Mouse (Mus musculus) ES-Bruce4 (cell line): ENCODE results near the gene Tube1.

Source experiments
- CTCF ChIP-seq: IDR thresholded peaks from one replicate; pipeline ENCODE4 v1.8.1; 2011; ENCODE audit warnings: low read depth, low read length
- POLR2A ChIP-seq: IDR thresholded peaks from one replicate; pipeline ENCODE4 v1.8.1; 2011; ENCODE audit warnings: low read length; ENCODE audit not compliant: insufficient read depth

DNA sequence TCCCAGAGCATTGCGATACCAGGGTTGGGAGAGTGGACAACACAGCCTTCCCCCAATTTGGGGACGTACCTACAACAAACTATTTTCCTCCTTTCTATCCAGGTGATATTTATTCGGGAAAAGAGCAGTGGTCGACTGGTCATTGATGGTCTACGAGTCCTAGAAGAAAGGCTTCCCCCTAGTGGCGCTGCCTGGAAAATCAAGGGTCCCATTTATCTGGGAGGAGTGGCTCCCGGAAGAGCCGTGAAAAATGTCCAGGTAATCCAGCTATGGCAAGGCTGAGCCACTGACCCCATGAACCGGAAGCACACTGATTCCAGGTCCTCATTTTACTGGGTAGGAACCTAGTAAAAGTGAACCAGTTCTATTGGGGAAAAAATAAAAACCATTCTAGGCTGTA lies 36.8 kb upstream of the Tube1 start:
- no peak for TF ChIP-seq POLR2A
- peak; percentile 26 for TF ChIP-seq CTCF
